Mouse (Mus musculus) layer of hippocampus, postnatal 10 days (tissue): ENCODE results near the gene Stx2. TPM values are rescaled to one million over a fixed set of nuclear protein-coding genes. Genes with fewer than 3 reads are reported as not detected.
"Not testable (repeated sequence)": the region's sequence is repeated elsewhere in the genome, so short reads cannot be mapped to it uniquely, and the experiment has no call there.

Source experiments
- DNase-seq, 2 experiments: peaks; one replicate each; pipeline ENCODE4 v3.0.0; 2021; ENCODE audit warnings: low spot score in 2 of 2
- total RNA-seq, 2 experiments: library from RNA; stranded (reverse); gene quantifications; 2 replicates each; pipeline ENCODE4 v1.2.3; 2021

The Stx2 gene
- total RNA-seq, 2 experiments from 2014 or later: 31.9 to 33.2 TPM

GRCm38 (mm10) chr5:129010937-129011336, 2.6 kb upstream of the Stx2 start:
- no peak for DNase-seq

GRCm38 (mm10) chr5:129009577-129009976, 1.2 kb upstream of the Stx2 start:
- no peak for DNase-seq

- DNase-seq: no peak
These were observed 366 bp downstream of the Stx2 start for GRCm38 (mm10) chr5:129008008-129008407.

- no peak for DNase-seq
These were observed 1.0 kb downstream of the Stx2 start for GRCm38 (mm10) chr5:129007105-129007957.

GRCm38 (mm10) chr5:129006031-129006788, 2.2 kb downstream of the Stx2 start:
- no peak for DNase-seq

GRCm38 (mm10) chr5:129005416-129005815, 3.0 kb downstream of the Stx2 start:
- no peak for DNase-seq

GRCm38 (mm10) chr5:129002571-129003011, 5.8 kb downstream of the Stx2 start:
- DNase-seq: no peak

GRCm38 (mm10) chr5:129000706-129001468, 7.5 kb downstream of the Stx2 start:
- no peak for DNase-seq

GRCm38 (mm10) chr5:128987141-128987954, 21.0 kb downstream of the Stx2 start:
- no peak for DNase-seq

GRCm38 (mm10) chr5:128985946-128986345, 22.4 kb downstream of the Stx2 start:
- DNase-seq: no peak

- no peak for DNase-seq
These were observed 23.8 kb downstream of the Stx2 start for GRCm38 (mm10) chr5:128984536-128984935.

- peak; percentile 73 to 74 for DNase-seq
These were observed 26.8 kb downstream of the Stx2 start for GRCm38 (mm10) chr5:128981607-128982006.

- DNase-seq: no peak
These were observed 27.5 kb downstream of the Stx2 start for GRCm38 (mm10) chr5:128980857-128981256.

GRCm38 (mm10) chr5:128978957-128979356, 29.4 kb downstream of the Stx2 start:
- DNase-seq: no peak

GRCm38 (mm10) chr5:128977466-128977865, 30.9 kb downstream of the Stx2 start:
- not testable (repeated sequence) for DNase-seq

GRCm38 (mm10) chr5:128976266-128976665, 32.1 kb downstream of the Stx2 start:
- DNase-seq: peak in 1 of 2 experiments; percentile 46

GRCm38 (mm10) chr5:128971298-128971697, 37.1 kb downstream of the Stx2 start:
- DNase-seq: peak; percentile 86 to 89

GRCm38 (mm10) chr5:128970878-128971277, 37.5 kb downstream of the Stx2 start:
- no peak for DNase-seq

GRCm38 (mm10) chr5:128964353-128964752, 44.0 kb downstream of the Stx2 start:
- DNase-seq: no peak

GRCm38 (mm10) chr5:128958916-128959315, 49.5 kb downstream of the Stx2 start:
- no peak for DNase-seq

- peak; percentile 53 to 59 for DNase-seq
These were observed 54.0 kb downstream of the Stx2 start for GRCm38 (mm10) chr5:128954371-128954770.
